Mouse (Mus musculus) forebrain, embryonic 16.5 days (tissue): Measurements from ENCODE around the gene Dcaf12l1. TPM values are rescaled to one million over a fixed set of nuclear protein-coding genes. Genes with fewer than 3 reads are reported as not detected.
A peak's percentile ranks its signal among the peaks of the same experiment; 100 is the strongest.
"Not testable (repeated sequence)": the region's sequence is repeated elsewhere in the genome, so short reads cannot be mapped to it uniquely, and the experiment has no call there.

Source experiments
- ATAC-seq: fragments of 200-750 bp; cut with Nextera tagmentation; 2 replicates; pipeline ENCODE4 v1.8.0; 2017; ENCODE audit warnings: mild to moderate bottlenecking, moderate library complexity
- H3K27ac ChIP-seq: fragments of 300-500 bp; sonication (generic); 2 replicates; pipeline ENCODE4 v1.5.1; 2014; ENCODE audit warnings: low read length, control low read depth
- H3K27me3 ChIP-seq: fragments of 300-500 bp; sonication (generic); replicated peaks from 2 replicates; pipeline ENCODE4 v1.6.1; 2014; ENCODE audit warnings: low read length; ENCODE audit not compliant: control insufficient read depth, insufficient read depth
- H3K36me3 ChIP-seq: fragments of 300-500 bp; sonication (generic); 2 replicates; pipeline ENCODE4 v1.6.1; 2014; ENCODE audit not compliant: control insufficient read depth, insufficient read depth
- H3K4me1 ChIP-seq: fragments of 300-500 bp; sonication (generic); replicated peaks from 2 replicates; pipeline ENCODE4 v1.6.1; 2014; ENCODE audit warnings: low read length; ENCODE audit not compliant: control insufficient read depth, insufficient read depth
- H3K4me2 ChIP-seq: fragments of 300-500 bp; sonication (generic); 2 replicates; pipeline ENCODE4 v1.6.1; 2014; ENCODE audit warnings: mild to moderate bottlenecking, low read length, control low read depth
- H3K4me3 ChIP-seq: fragments of 300-500 bp; sonication (generic); replicated peaks from 2 replicates; pipeline ENCODE4 v1.5.1; 2014; ENCODE audit warnings: mild to moderate bottlenecking, low read length, control low read depth
- H3K9ac ChIP-seq: fragments of 300-500 bp; sonication (generic); replicated peaks from 2 replicates; pipeline ENCODE4 v1.6.1; 2014; ENCODE audit warnings: low read depth, low read length, control low read depth
- H3K9me3 ChIP-seq: fragments of 300-500 bp; sonication (generic); 2 replicates; pipeline ENCODE4 v1.6.1; 2016; ENCODE audit warnings: low read length; ENCODE audit not compliant: control insufficient read depth
- WGBS: fragments of 180-500 bp; shearing (Covaris S2); extraction: QIAGEN DNeasy Blood & Tissue Kit; methylation state at CpG from one replicate; pipeline ENCODE4 v1.1.7; 2014; 5-methylcytosine and 5-hydroxymethylcytosine counted together
- polyA plus RNA-seq: library from polyadenylated mRNA; unstranded; fragments of >200 nt; fragmentation: Nextera tagmentation; extraction: Ambion mirVana; gene quantifications from 2 replicates; pipeline ENCODE4 v1.2.1, GENCODE M21; 2015

Gene Dcaf12l1
- 10.7 and 10.9 TPM in 2 replicates for polyA plus RNA-seq

DNA sequence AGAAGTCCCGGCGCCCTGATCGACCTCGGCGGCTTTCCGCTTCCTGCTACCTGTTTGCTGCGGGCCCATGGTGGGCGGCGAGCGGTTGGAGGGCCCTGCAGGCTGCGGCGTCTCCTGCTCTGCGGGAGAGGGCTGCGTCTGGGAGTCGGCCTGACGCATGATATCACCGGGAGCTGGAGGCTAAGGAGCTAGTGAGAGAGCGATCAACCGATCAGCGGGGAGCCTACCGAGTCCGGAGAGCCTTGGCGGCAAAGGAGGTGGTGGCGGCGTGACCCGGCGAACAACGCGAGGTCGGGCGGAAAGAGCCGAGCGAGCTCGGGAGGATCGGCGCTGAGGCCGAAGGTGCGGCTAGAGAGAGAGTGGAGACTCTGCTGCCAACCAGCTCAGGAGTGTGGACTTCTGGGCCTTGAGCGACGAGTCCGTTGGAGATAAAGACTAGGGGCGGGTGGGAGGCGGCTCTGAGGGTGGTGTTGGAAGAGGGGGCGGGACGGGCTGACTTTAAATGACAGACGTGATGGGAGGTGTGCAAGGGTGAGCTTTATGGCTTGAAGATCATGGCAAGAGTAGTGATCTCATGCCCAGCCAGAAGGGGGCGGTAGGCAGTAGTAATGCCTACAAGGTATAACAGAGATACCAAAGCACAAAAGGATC lies at the start of gene Dcaf12l1:
Dcaf12l1 (minus strand) TSS at position 437 of the 651 bp plus-strand sequence.
- Histone ChIP-seq H3K27me3 (no peaks in the 10 kb centered on the region), H3K9ac (peak within 1 kb of the TSS; percentile 69), H3K36me3 (no peaks in the 10 kb centered on the region), H3K4me1 (no peaks in the 10 kb centered on the region), H3K9me3 (no peaks in the 10 kb centered on the region), H3K4me2 (peak within 1 kb of the TSS; percentile 65), H3K27ac (no peak within 1 kb of the TSS), H3K4me3 (peak within 1 kb of the TSS; percentile 54)
- ATAC-seq, result peak; percentile 94
- WGBS, result 20% methylated on average over 46 of the region's 47 CpGs

GRCm38 (mm10) chrX:44809356-44809755 lies 19.4 kb upstream of the Dcaf12l1 start:
- 58% methylated on average over 1 of the region's 1 CpGs for WGBS
- H3K27me3 ChIP-seq, H3K4me1 ChIP-seq, H3K9me3 ChIP-seq, H3K4me2 ChIP-seq, H3K36me3 ChIP-seq, H3K4me3 ChIP-seq, H3K27ac ChIP-seq, ATAC-seq, H3K9ac ChIP-seq: not testable (repeated sequence)

GRCm38 (mm10) chrX:44789036-44789760 lies 799 bp downstream of the Dcaf12l1 start:
- peak; percentile 62 for ATAC-seq
- H3K4me3 ChIP-seq, result peak overlapping the region; percentile 54
- 31% methylated on average over 36 of the region's 36 CpGs for WGBS

More at GRCm38 (mm10) chrX:44789036-44789760, 799 bp downstream of the Dcaf12l1 start:
- Histone ChIP-seq H3K9me3 (no peaks in the 10 kb centered on the region), H3K9ac (peak overlapping the region; percentile 69), H3K4me2 (peak overlapping the region; percentile 65), H3K36me3 (no peaks in the 10 kb centered on the region), H3K27me3 (no peaks in the 10 kb centered on the region), H3K27ac (no peak overlapping the region), H3K4me1 (no peaks in the 10 kb centered on the region)
